Mouse (Mus musculus) cerebellum, adult 2 months (tissue): ENCODE results near the gene Pigv.

ENCODE experiments used
- CTCF ChIP-seq: fragments of 200-500 bp; IDR thresholded peaks from 2 replicates; pipeline ENCODE4 v1.5.1; 2011; ENCODE audit warnings: low read depth, mild to moderate bottlenecking, control low read depth, low read length, moderate library complexity, borderline replicate concordance; ENCODE audit not compliant: insufficient read depth
- POLR2A ChIP-seq: fragments of 200-500 bp; IDR thresholded peaks from 2 replicates; pipeline ENCODE4 v1.6.1; 2011; ENCODE audit warnings: low read length, control low read depth, borderline replicate concordance; ENCODE audit not compliant: insufficient read depth

DNA sequence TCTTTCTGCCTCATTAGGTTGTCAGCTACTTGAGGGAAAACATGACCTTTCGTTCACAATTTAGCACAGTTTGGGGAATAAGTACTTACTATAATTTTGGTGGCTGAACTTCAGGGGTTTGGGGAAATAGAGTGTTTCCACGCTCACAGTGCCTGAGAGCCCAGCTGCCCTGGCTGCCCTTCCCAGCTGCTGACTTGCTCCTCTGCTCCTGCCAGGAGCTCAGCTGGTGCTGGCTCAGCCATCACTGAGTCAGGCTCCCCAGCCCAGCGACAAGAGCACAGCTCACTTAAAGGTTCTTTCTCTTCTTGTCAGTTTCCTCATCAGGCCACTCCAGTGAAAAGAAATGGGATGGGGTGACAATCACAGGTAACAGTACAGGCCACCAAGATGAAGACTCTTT lies 3.9 kb downstream of the Pigv start:
- TF ChIP-seq POLR2A (no peak), CTCF (no peak)
